Mouse (Mus musculus) kidney, adult 2 months (tissue): Measurements from ENCODE around the gene Tekt5.

Source experiments
- CTCF ChIP-seq: fragments of 200-500 bp; conservative IDR thresholded peaks from 2 replicates; pipeline ENCODE4 v1.5.1; 2011; ENCODE audit warnings: low read depth, mild to moderate bottlenecking, control low read depth, low read length, moderate library complexity, mixed read lengths; ENCODE audit not compliant: insufficient read depth, insufficient read length
- POLR2A ChIP-seq: fragments of 200-500 bp; IDR thresholded peaks from one replicate; pipeline ENCODE4 v1.6.1; 2011; ENCODE audit warnings: low read depth, low read length, control low read depth

DNA sequence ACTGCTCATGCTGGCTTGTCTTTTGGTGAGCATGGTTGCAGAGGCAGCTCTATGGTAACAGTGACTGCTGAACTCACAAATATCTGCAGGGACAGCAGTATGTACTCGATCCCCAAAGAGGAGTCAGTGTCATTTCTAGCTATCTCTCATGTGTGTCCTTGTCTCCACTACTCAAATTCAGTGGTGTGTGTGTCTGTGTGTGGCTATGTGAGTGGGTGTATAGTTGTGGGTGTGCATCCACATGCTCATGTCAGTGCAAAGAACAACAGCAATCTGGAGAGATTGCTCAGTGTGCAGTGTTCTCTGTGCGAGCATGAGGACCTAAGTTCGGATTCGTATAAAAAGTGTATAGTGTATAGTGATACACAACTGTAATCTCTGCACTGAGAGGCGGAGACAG lies 56.7 kb downstream of the Tekt5 start:
- TF ChIP-seq CTCF (no peak), POLR2A (no peak)
